Mouse (Mus musculus): ENCODE measurements around the gene Arid3a. TPM values are rescaled to one million over a fixed set of nuclear protein-coding genes. Genes with fewer than 3 reads are reported as not detected.

Arid3a gene
- total and polyA plus RNA-seq, 3 experiments = 48.4 to 114 (median 94.4) TPM

DNA sequence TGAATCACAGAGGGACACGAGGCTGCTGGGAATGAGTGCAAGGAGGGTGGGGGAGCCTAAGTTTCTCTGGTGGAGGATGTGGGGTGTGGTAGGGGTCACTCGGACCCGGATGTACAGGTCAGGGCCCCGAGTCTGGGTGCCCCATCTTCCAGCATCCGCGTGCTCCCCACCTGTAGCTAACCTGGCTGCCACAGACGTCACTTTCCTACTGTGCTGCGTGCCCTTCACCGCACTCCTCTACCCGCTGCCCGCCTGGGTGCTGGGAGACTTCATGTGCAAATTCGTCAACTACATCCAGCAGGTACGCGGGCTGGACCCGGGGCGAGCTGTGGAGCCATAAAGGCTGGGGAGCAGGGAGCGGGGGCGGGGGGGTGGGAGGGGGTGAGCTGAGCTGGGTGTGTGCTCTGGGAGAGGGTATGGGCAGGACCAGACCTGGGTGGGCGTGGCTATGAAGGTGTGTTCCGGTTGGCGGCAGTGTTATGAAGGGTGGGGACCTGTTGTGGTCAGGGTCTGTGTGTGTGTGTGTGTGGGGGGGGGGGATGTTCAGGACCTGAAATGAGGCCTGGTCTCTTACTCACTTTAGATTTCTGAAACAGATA, 7.5 kb upstream of the Arid3a start:
- Histone ChIP-seq H3K27ac (ENCODE audit: insufficient read depth, low read depth) (no peak overlapping the region), H3K79me2 (replicated peaks; ENCODE audit: control insufficient read depth, extremely low read depth, insufficient read depth, poor library complexity, severe bottlenecking) (no peaks in the 10 kb centered on the region; the same call in 1 of the 2 replicates), H3K4me3 (replicated peaks in 1 of 3; ENCODE audit: low read depth in 2 of 3, low read length in 2 of 3, poor library complexity in 1 of 3) (no peak overlapping the region), H3K9me3 (replicated peaks; ENCODE audit: low read length) (peaks cover 4% of the 10 kb centered on the region), H3K36me3 (replicated peaks in 1 of 2; ENCODE audit: control insufficient read depth in 1 of 2, insufficient read depth in 1 of 2, low read length in 1 of 2) (peaks cover 0 to 2% of the 10 kb centered on the region in 2 experiments), H3K4me1 (ENCODE audit: control insufficient read depth in 1 of 2, insufficient read depth in 2 of 2) (peaks cover 10 to 38% of the 10 kb centered on the region in 2 experiments), H3K27me3 (replicated peaks) (no peaks in the 10 kb centered on the region), H3K4me2 (ENCODE audit: insufficient read depth, low read depth, poor library complexity, severe bottlenecking) (no peak overlapping the region), H3K9ac (ENCODE audit: insufficient read depth, low read depth) (no peak overlapping the region)
- DNase-seq (ENCODE audit: extremely low read depth) = no peak
- dilution Hi-C loops (cut with MboI; ENCODE audit: extremely low pct_ligation_motif_present, extremely low pct_unique_long_range_greater_than_20kb, low sequenced_read_pairs) (no loop called here), in situ Hi-C loops (cut with MboI; ENCODE audit: low pct_ligation_motif_present, low pct_unique_long_range_greater_than_20kb, low sequenced_read_pairs) (no loop called here)
- TF ChIP-seq TCF12 (IDR thresholded peaks at IDR 0.05; ENCODE audit: low read depth, low read length) (no peak), POLR2AphosphoS2 (IDR thresholded peaks at IDR 0.05; ENCODE audit: low read depth, low read length) (no peak), IRF4 (IDR thresholded peaks at IDR 0.05; ENCODE audit: low read depth, low read length) (no peak), USF1 (IDR thresholded peaks at IDR 0.05; ENCODE audit: low read depth, low read length) (no peak), SIN3A (IDR thresholded peaks at IDR 0.05; ENCODE audit: low read length) (no peak), TBP (conservative IDR thresholded peaks at IDR 0.05; ENCODE audit: low read depth, low read length) (no peak), NELFE (IDR thresholded peaks at IDR 0.05; ENCODE audit: low read depth, low read length) (no peak), NRF1 (IDR thresholded peaks at IDR 0.05; ENCODE audit: low read depth, low read length) (no peak), CHD2 (IDR thresholded peaks at IDR 0.05; ENCODE audit: low read length) (no peak)

DNA sequence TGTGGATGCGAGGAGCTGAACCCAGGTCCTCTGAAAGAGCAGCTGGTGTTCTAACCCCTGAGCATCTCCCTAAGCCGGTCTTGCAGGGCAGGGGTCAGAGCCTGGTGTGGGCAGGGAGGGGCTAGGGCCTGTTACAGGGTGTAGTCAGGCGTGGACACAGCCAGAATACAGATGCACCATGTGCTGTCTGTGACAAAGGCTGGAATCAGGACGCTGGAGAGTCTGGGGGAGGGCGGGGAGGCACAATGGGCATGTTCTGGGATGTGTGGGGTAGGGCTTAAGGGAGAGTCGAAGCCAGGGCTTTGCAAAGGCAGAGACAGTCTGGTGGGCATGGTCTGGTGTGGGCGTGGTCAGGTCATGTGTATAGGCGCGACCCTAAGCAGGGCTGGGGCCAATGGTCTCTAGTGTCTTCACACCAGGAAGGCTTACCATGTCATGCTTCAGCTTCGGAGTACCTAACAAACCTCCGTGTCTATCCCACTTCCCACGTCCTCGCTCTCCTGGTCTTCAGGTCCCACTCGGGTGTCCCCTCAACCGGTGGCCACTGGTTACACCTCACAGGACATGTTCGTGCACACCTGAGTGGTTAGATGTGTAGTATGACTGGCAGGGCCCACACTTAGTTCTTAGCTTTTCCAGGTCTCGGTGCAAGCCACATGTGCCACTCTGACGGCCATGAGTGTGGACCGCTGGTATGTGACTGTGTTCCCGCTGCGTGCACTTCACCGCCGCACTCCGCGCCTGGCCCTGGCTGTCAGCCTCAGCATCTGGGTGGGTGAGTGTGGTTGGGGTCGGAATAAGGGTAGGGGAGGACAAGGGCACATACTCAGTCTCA, 6.6 kb upstream of the Arid3a start:
- no peaks in the 10 kb centered on the region for H3K27me3 ChIP-seq (replicated peaks)
- H3K4me1 ChIP-seq (ENCODE audit: control insufficient read depth in 1 of 2, insufficient read depth in 2 of 2) = peaks cover 9 to 33% of the 10 kb centered on the region in 2 experiments
- H3K9ac ChIP-seq (ENCODE audit: insufficient read depth, low read depth) = no peak overlapping the region
- H3K36me3 ChIP-seq (replicated peaks in 1 of 2; ENCODE audit: control insufficient read depth in 1 of 2, insufficient read depth in 1 of 2, low read length in 1 of 2) = no peaks in the 10 kb centered on the region
- in situ Hi-C loops (cut with MboI; ENCODE audit: low pct_ligation_motif_present, low pct_unique_long_range_greater_than_20kb, low sequenced_read_pairs) = loop anchor here (5.0 kb wide), 1 partner anchor 88 kb away; no protein-coding TSS in a partner anchor
- H3K79me2 ChIP-seq (replicated peaks; ENCODE audit: control insufficient read depth, extremely low read depth, insufficient read depth, poor library complexity, severe bottlenecking) = no peaks in the 10 kb centered on the region; the same call in 1 of the 2 replicates
- H3K4me3 ChIP-seq (replicated peaks in 1 of 3; ENCODE audit: low read depth in 2 of 3, low read length in 2 of 3, poor library complexity in 1 of 3) = no peak overlapping the region
- no peak for DNase-seq (ENCODE audit: extremely low read depth)
- H3K4me2 ChIP-seq (ENCODE audit: insufficient read depth, low read depth, poor library complexity, severe bottlenecking) = no peak overlapping the region
- H3K27ac ChIP-seq (ENCODE audit: insufficient read depth, low read depth) = no peak overlapping the region
- TF ChIP-seq NRF1 (IDR thresholded peaks at IDR 0.05; ENCODE audit: low read depth, low read length) (no peak), MXI1 (IDR thresholded peaks at IDR 0.05; ENCODE audit: low read depth, low read length) (no peak), ETS1 (conservative IDR thresholded peaks at IDR 0.05; ENCODE audit: low read depth, low read length) (no peak), ZC3H11A (IDR thresholded peaks at IDR 0.05; ENCODE audit: low read depth, low read length) (no peak), HCFC1 (IDR thresholded peaks at IDR 0.05; ENCODE audit: low read depth, low read length) (no peak), CTCF (conservative IDR thresholded peaks at IDR 0.05 in 1 of 2, IDR thresholded peaks at IDR 0.05 in 1 of 2; ENCODE audit: low read depth in 2 of 2, low read length in 2 of 2) (no peak), SIN3A (IDR thresholded peaks at IDR 0.05; ENCODE audit: low read length) (no peak), USF1 (IDR thresholded peaks at IDR 0.05; ENCODE audit: low read depth, low read length) (no peak), POLR2A (IDR thresholded peaks at IDR 0.05; ENCODE audit: low read depth, low read length) (no peak), GABPA (IDR thresholded peaks at IDR 0.05; ENCODE audit: insufficient replicate concordance, low read depth, low read length) (no peak), USF2 (conservative IDR thresholded peaks at IDR 0.05; ENCODE audit: low read depth, low read length) (no peak), JUN (IDR thresholded peaks at IDR 0.05; ENCODE audit: insufficient read depth, low read depth, low read length) (no peak), MYC (IDR thresholded peaks at IDR 0.05; ENCODE audit: low read depth, low read length) (no peak), KAT2A (IDR thresholded peaks at IDR 0.05; ENCODE audit: insufficient replicate concordance, low read length) (no peak), ZNF384 (IDR thresholded peaks at IDR 0.05; ENCODE audit: low read depth, low read length) (no peak), CHD1 (IDR thresholded peaks at IDR 0.05; ENCODE audit: low read depth, low read length) (no peak), BHLHE40 (IDR thresholded peaks at IDR 0.05; ENCODE audit: low read depth, low read length) (no peak), POLR2AphosphoS2 (IDR thresholded peaks at IDR 0.05; ENCODE audit: low read depth, low read length) (no peak), TCF12 (IDR thresholded peaks at IDR 0.05; ENCODE audit: low read depth, low read length) (no peak)
- dilution Hi-C loops (cut with MboI; ENCODE audit: extremely low pct_ligation_motif_present, extremely low pct_unique_long_range_greater_than_20kb, low sequenced_read_pairs) = no loop called here
- peaks cover 4% of the 10 kb centered on the region for H3K9me3 ChIP-seq (replicated peaks; ENCODE audit: low read length)
